Mouse (Mus musculus) ES-E14 (cell line): ENCODE data around the gene Gm7168.
"Not testable (repeated sequence)": the region's sequence is repeated elsewhere in the genome, so short reads cannot be mapped to it uniquely, and the experiment has no call there.

Experiments used
- CHD2 ChIP-seq: IDR thresholded peaks from 2 replicates; pipeline ENCODE4 v1.6.1; 2014; ENCODE audit warnings: mild to moderate bottlenecking, low read depth, low read length, inconsistent platforms
- HCFC1 ChIP-seq: IDR thresholded peaks from 2 replicates; pipeline ENCODE4 v1.6.1; 2012; ENCODE audit warnings: low read length, inconsistent platforms, borderline replicate concordance; ENCODE audit not compliant: insufficient read depth
- MAFK ChIP-seq: IDR thresholded peaks from 2 replicates; pipeline ENCODE4 v1.6.1; 2014; ENCODE audit warnings: mild to moderate bottlenecking, low read depth, low read length, inconsistent platforms; ENCODE audit not compliant: insufficient read depth
- ZC3H11A ChIP-seq: IDR thresholded peaks from 2 replicates; pipeline ENCODE4 v1.6.1; 2012; ENCODE audit warnings: low read depth, mild to moderate bottlenecking, inconsistent platforms, low read length, borderline replicate concordance
- ZNF384 ChIP-seq: IDR thresholded peaks from 2 replicates; pipeline ENCODE4 v1.6.1; 2012; ENCODE audit warnings: low read depth, low read length, inconsistent platforms

GRCm38 (mm10) chr17:13948073-13948472, at the start of gene Gm7168:
- TF ChIP-seq ZNF384, HCFC1, CHD2, ZC3H11A, MAFK: not testable (repeated sequence)
